In the genomic region with DNA sequence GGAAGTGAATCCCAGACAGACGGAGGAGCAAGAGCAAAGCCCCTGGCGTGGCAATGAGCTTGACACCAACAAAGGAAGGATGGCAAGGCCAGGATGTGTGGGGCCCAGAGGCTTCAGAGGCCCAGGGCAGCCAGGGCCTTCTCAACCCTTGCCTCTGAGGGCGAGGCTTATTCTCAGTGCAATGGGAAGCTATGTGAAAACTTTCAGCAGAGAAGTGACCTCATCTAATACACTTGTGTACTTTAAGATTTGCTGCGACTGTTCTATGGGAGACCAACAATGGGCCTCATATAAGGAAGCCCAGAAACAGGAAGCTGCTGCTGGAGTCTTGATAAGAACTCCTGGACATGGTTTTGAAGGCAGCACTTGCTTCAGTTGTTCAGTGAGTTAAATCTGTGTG, we compare ENCODE assay signal across 13 mouse cellular contexts. TPM values are rescaled to one million over a fixed set of nuclear protein-coding genes. Genes with fewer than 3 reads are reported as not detected.
DNase-seq lines count a peak whose midpoint lies in the region; ATAC-seq and TF ChIP-seq lines count a peak whose summit lies in the region.
"Had no signal": no experiment of that assay in that cellular context is flagged by ENCODE, and none has a peak within 500 bp of the region (broad histone marks: within the 10 kb centered on the region; RNA-seq: fewer than 3 reads in every experiment).

No protein-coding gene starts in this region.

- 0 out of 2 replicates have a peak overlapping the region, but pooled peaks have one; percentile 5 for H3K9ac ChIP-seq in embryonic facial prominence, embryonic 14.5 days (ENCODE audit: low read depth, low read length)
- no peak overlapping the region; the same call in 1 of the 2 replicates for H3K9ac ChIP-seq in MEL (ENCODE audit: control insufficient read depth, low read depth, low read length, poor library complexity, severe bottlenecking)
- no peak overlapping the region for H3K9ac ChIP-seq in intestine, embryonic 14.5 days (ENCODE audit: low read length)

- no peak for DNase-seq in embryonic facial prominence, embryonic 14.5 days (ENCODE audit: low spot score)
- DNase-seq in embryonic facial prominence, embryonic 10.5 days (ENCODE audit: low spot score), result no peak
- peak; percentile 90 for DNase-seq in MEL (ENCODE audit: low read depth, low spot score)
- peak; percentile 51 for DNase-seq in intestine, embryonic 14.5 days (ENCODE audit: low spot score)
- peak; percentile 27 for DNase-seq in lung, postnatal 14 days
- no peak for DNase-seq in cerebellum, postnatal 36 days
- no peak for DNase-seq in spleen, postnatal 36 days (ENCODE audit: low spot score in 2 of 2)
- DNase-seq in urinary bladder, postnatal 10 days (ENCODE audit: low spot score), result no peak
- DNase-seq: B cell, adult 2 months; cerebellum, postnatal 10 days; layer of hippocampus, adult 9-11 months; midbrain, embryonic 14.5 days; right cerebral cortex, adult 18-20 months had no signal

- no peaks in the 10 kb centered on the region for H3K4me1 ChIP-seq in embryonic facial prominence, embryonic 14.5 days (ENCODE audit: control insufficient read depth, insufficient read depth, low read length)
- H3K4me1 ChIP-seq in embryonic facial prominence, embryonic 10.5 days, result no peaks in the 10 kb centered on the region
- H3K4me1 ChIP-seq in MEL (ENCODE audit: control insufficient read depth in 1 of 2, insufficient read depth in 2 of 2, low read length in 2 of 2), result peaks cover 33 to 67% of the 10 kb centered on the region in 2 experiments
- no peaks in the 10 kb centered on the region for H3K4me1 ChIP-seq in intestine, embryonic 14.5 days (replicated peaks; ENCODE audit: control insufficient read depth, insufficient read depth, low read length)

- H3K4me3 ChIP-seq in embryonic facial prominence, embryonic 14.5 days (ENCODE audit: low read depth, low read length), result no peak overlapping the region
- H3K4me3 ChIP-seq in embryonic facial prominence, embryonic 10.5 days, result no peak overlapping the region
- no peak overlapping the region for H3K4me3 ChIP-seq in MEL (ENCODE audit: control insufficient read depth in 1 of 2, insufficient read depth in 1 of 2, low read depth in 2 of 2, low read length in 2 of 2)
- H3K4me3 ChIP-seq in intestine, embryonic 14.5 days (ENCODE audit: low read depth, low read length), result no peak overlapping the region

- no peak overlapping the region; the same call in 1 of the 2 replicates for H3K27ac ChIP-seq in embryonic facial prominence, embryonic 14.5 days (replicated peaks; ENCODE audit: low read depth, low read length)
- H3K27ac ChIP-seq in embryonic facial prominence, embryonic 10.5 days (replicated peaks), result no peak overlapping the region
- peak overlapping the region; percentile 74 for H3K27ac ChIP-seq in MEL (ENCODE audit: control insufficient read depth, low read depth, low read length)
- H3K27ac ChIP-seq in intestine, embryonic 14.5 days (ENCODE audit: low read depth), result peak overlapping the region; percentile 14

- TF ChIP-seq EP300 in MEL (IDR thresholded peaks at IDR 0.05; ENCODE audit: low read depth in 1 of 2, low read length in 2 of 2), result peak; percentile 87 to 90

- no peaks in the 10 kb centered on the region for H3K27me3 ChIP-seq in embryonic facial prominence, embryonic 14.5 days (replicated peaks; ENCODE audit: control insufficient read depth, insufficient read depth, low read length)
- H3K27me3 ChIP-seq in embryonic facial prominence, embryonic 10.5 days (replicated peaks; ENCODE audit: low read depth, poor library complexity, severe bottlenecking), result no peaks in the 10 kb centered on the region
- no peaks in the 10 kb centered on the region for H3K27me3 ChIP-seq in MEL (ENCODE audit: control insufficient read depth in 1 of 2, insufficient read depth in 2 of 2, low read length in 2 of 2)
- H3K27me3 ChIP-seq in intestine, embryonic 14.5 days (replicated peaks; ENCODE audit: control insufficient read depth, insufficient read depth, low read length), result no peaks in the 10 kb centered on the region

- TF ChIP-seq POLR2A in MEL (IDR thresholded peaks at IDR 0.05; ENCODE audit: control insufficient read depth in 1 of 2, insufficient read depth in 1 of 2, low read depth in 1 of 2, low read length in 2 of 2, poor library complexity in 1 of 2), result no peak

- no peak overlapping the region for H3K4me2 ChIP-seq in embryonic facial prominence, embryonic 14.5 days (ENCODE audit: low read depth, low read length)
- H3K4me2 ChIP-seq in intestine, embryonic 14.5 days (ENCODE audit: low read length), result no peak overlapping the region

- TF ChIP-seq RAD21 in MEL (IDR thresholded peaks at IDR 0.05; ENCODE audit: low read depth, low read length), result no peak

- 66% methylated on average over 4 of the region's 4 CpGs for WGBS in embryonic facial prominence, embryonic 14.5 days
- 72% methylated on average over 4 of the region's 4 CpGs for WGBS in embryonic facial prominence, embryonic 10.5 days
- 50% methylated on average over 4 of the region's 4 CpGs for WGBS in intestine, embryonic 14.5 days

- no peaks in the 10 kb centered on the region for H3K9me3 ChIP-seq in embryonic facial prominence, embryonic 14.5 days (ENCODE audit: control insufficient read depth, low read length)
- no peaks in the 10 kb centered on the region for H3K9me3 ChIP-seq in embryonic facial prominence, embryonic 10.5 days
- H3K9me3 ChIP-seq in MEL (replicated peaks; ENCODE audit: insufficient read depth, low read length), result no peaks in the 10 kb centered on the region
- H3K9me3 ChIP-seq in intestine, embryonic 14.5 days (ENCODE audit: control insufficient read depth, low read length), result no peaks in the 10 kb centered on the region

- H3K36me3 ChIP-seq in embryonic facial prominence, embryonic 14.5 days (ENCODE audit: control insufficient read depth, insufficient read depth, low read length), result 0 out of 2 replicates have a peak, but pooled peaks cover under 1% of the 10 kb centered on the region
- no peaks in the 10 kb centered on the region for H3K36me3 ChIP-seq in embryonic facial prominence, embryonic 10.5 days (replicated peaks)
- H3K36me3 ChIP-seq in MEL (ENCODE audit: control insufficient read depth in 1 of 2, insufficient read depth in 2 of 2, low read length in 2 of 2), result peaks cover 0 to 65% of the 10 kb centered on the region in 2 experiments; a peak in 3 of 4 replicates
- 0 out of 2 replicates have a peak, but pooled peaks cover 1% of the 10 kb centered on the region for H3K36me3 ChIP-seq in intestine, embryonic 14.5 days (ENCODE audit: control insufficient read depth, insufficient read depth, low read length)

- TF ChIP-seq CTCF in MEL (IDR thresholded peaks at IDR 0.05 in 2 of 3, conservative IDR thresholded peaks at IDR 0.05 in 1 of 3; ENCODE audit: control insufficient read depth in 1 of 3, insufficient read depth in 1 of 3, low read depth in 2 of 3, low read length in 3 of 3, poor library complexity in 1 of 3, severe bottlenecking in 1 of 3), result no peak

- peaks cover 33% of the 10 kb centered on the region for H3K79me2 ChIP-seq in MEL (ENCODE audit: control insufficient read depth, insufficient read depth, low read length, poor library complexity)

- no peak for ATAC-seq in embryonic facial prominence, embryonic 14.5 days (ENCODE audit: low read depth)
- peak; percentile 74; the same call in 1 of the 2 replicates for ATAC-seq in intestine, embryonic 14.5 days (replicated peaks; ENCODE audit: low FRiP score, low TSS enrichment, low read depth)

TF ChIP-seq in MEL, 35 proteins besides CTCF, POLR2A, EP300 and RAD21 (continues in another document):
- TF ChIP-seq RCOR1 (IDR thresholded peaks at IDR 0.05; ENCODE audit: low read depth, low read length) (peak; percentile 91), ETS1 (IDR thresholded peaks at IDR 0.05; ENCODE audit: low read depth, low read length) (peak; percentile 93), ZNF384 (IDR thresholded peaks at IDR 0.05; ENCODE audit: low read depth, low read length) (peak; percentile 50), POLR2AphosphoS2 (IDR thresholded peaks at IDR 0.05; ENCODE audit: low read length) (no peak), GATA1 (IDR thresholded peaks at IDR 0.05; ENCODE audit: low read depth, low read length) (peak; percentile 94), SIN3A (IDR thresholded peaks at IDR 0.05; ENCODE audit: low read length) (peak; percentile 86), UBTF (IDR thresholded peaks at IDR 0.05; ENCODE audit: borderline replicate concordance, insufficient read depth, low read depth, low read length) (no peak), TAL1 (IDR thresholded peaks at IDR 0.05; ENCODE audit: low read length) (peak; percentile 95), TBP (IDR thresholded peaks at IDR 0.05; ENCODE audit: low read depth, low read length) (peak; percentile 83; the same call in 1 of the 2 replicates), TCF12 (IDR thresholded peaks at IDR 0.05; ENCODE audit: low read depth, low read length) (peak; percentile 89), CHD2 (IDR thresholded peaks at IDR 0.05; ENCODE audit: low read length) (no peak), JUND (IDR thresholded peaks at IDR 0.05; ENCODE audit: low read depth, low read length) (no peak)

RNA-seq across cellular contexts. Expression of gene Mtf1, which starts 29.8 kb away (rescaled TPM):
- polyA plus RNA-seq in embryonic facial prominence, embryonic 14.5 days (2014; fragmentation: Nextera tagmentation; extraction: Ambion mirVana), result 9.9 and 11.5 TPM in 2 replicates
- polyA plus RNA-seq in embryonic facial prominence, embryonic 10.5 days (2016; fragmentation: Nextera tagmentation; extraction: Ambion mirVana), result 15.9 and 17.9 TPM in 2 replicates
- 15.5 and 17.8 TPM in 2 replicates for total RNA-seq in MEL (2012; rRNA removed)
- polyA plus RNA-seq in MEL (2012; ENCODE audit: insufficient read depth in 1 of 2, insufficient read length in 2 of 2, low read depth in 1 of 2, low replicate concordance in 2 of 2, missing spikeins in 1 of 2), result 10 to 100 TPM; 28.9 to 37.8 TPM
- polyA plus RNA-seq in intestine, embryonic 14.5 days (2014; fragmentation: Nextera tagmentation; extraction: Ambion mirVana), result 11.9 and 13.2 TPM in 2 replicates

RNA-seq across cellular contexts. Expression of gene Inpp5b, which starts 30.5 kb away (rescaled TPM):
- 23.7 and 29.5 TPM in 2 replicates for polyA plus RNA-seq in embryonic facial prominence, embryonic 14.5 days (2014; fragmentation: Nextera tagmentation; extraction: Ambion mirVana)
- 25.0 and 25.2 TPM in 2 replicates for polyA plus RNA-seq in embryonic facial prominence, embryonic 10.5 days (2016; fragmentation: Nextera tagmentation; extraction: Ambion mirVana)
- 27.7 and 28.6 TPM in 2 replicates for total RNA-seq in MEL (2012; rRNA removed)
- polyA plus RNA-seq in MEL (2012; ENCODE audit: insufficient read depth in 1 of 2, insufficient read length in 2 of 2, low read depth in 1 of 2, low replicate concordance in 2 of 2, missing spikeins in 1 of 2), result 10 to 100 TPM in 1 of 2 experiments, not detected in 1; 52.5 TPM
- 29.4 and 31.2 TPM in 2 replicates for polyA plus RNA-seq in intestine, embryonic 14.5 days (2014; fragmentation: Nextera tagmentation; extraction: Ambion mirVana)

RNA-seq across cellular contexts. Expression of gene Sf3a3, which starts 57.5 kb away (rescaled TPM):
- 110 and 118 TPM in 2 replicates for polyA plus RNA-seq in embryonic facial prominence, embryonic 14.5 days (2014; fragmentation: Nextera tagmentation; extraction: Ambion mirVana)
- 265 and 267 TPM in 2 replicates for polyA plus RNA-seq in embryonic facial prominence, embryonic 10.5 days (2016; fragmentation: Nextera tagmentation; extraction: Ambion mirVana)
- 136 and 144 TPM in 2 replicates for total RNA-seq in MEL (2012; rRNA removed)
- polyA plus RNA-seq in MEL (2012; ENCODE audit: insufficient read depth in 1 of 2, insufficient read length in 2 of 2, low read depth in 1 of 2, low replicate concordance in 2 of 2, missing spikeins in 1 of 2), result 100 to 1,000 TPM; 127 to 295 TPM
- 142 and 164 TPM in 2 replicates for polyA plus RNA-seq in intestine, embryonic 14.5 days (2014; fragmentation: Nextera tagmentation; extraction: Ambion mirVana)

Comparison
In these comparisons a context has a peak if more than half of its experiments do, and no peak if none do; other contexts are left out.
1. DNase-seq: peak in MEL (single experiment), intestine, embryonic 14.5 days (single experiment) and lung, postnatal 14 days (single experiment); none in embryonic facial prominence, embryonic 14.5 days (single experiment), embryonic facial prominence, embryonic 10.5 days (single experiment), cerebellum, postnatal 36 days (0 of 2), spleen, postnatal 36 days (0 of 2) and urinary bladder, postnatal 10 days (single experiment).
2. H3K27ac ChIP-seq: peak in MEL (single experiment) and intestine, embryonic 14.5 days (single experiment); none in embryonic facial prominence, embryonic 14.5 days (single experiment) and embryonic facial prominence, embryonic 10.5 days (single experiment).